Mouse (Mus musculus) heart, embryonic 14.5 days (tissue): ENCODE data around the gene Slc35d1. TPM values are rescaled to one million over a fixed set of nuclear protein-coding genes. Genes with fewer than 3 reads are reported as not detected.

Source experiments
- ATAC-seq: fragments of 200-750 bp; cut with Nextera tagmentation; 2 replicates; pipeline ENCODE4 v1.8.0; 2017; ENCODE audit warnings: low read depth, moderate TSS enrichment; ENCODE audit not compliant: insufficient number of reproducible peaks, insufficient read depth, low FRiP score
- H3K27ac ChIP-seq, 2 experiments: fragments of 200-500 bp in 1 of 2; fragments of 300-500 bp in 1 of 2; sonication (generic) in 1 of 2; replicated peaks in 1 of 2; 2 replicates each; pipeline ENCODE4 v1.5.1; 2012 to 2014; ENCODE audit warnings: low read depth in 2 of 2, low read length in 2 of 2, control low read depth in 1 of 2, mild to moderate bottlenecking in 1 of 2, mixed read lengths in 1 of 2; ENCODE audit not compliant: control insufficient read depth in 1 of 2, insufficient read depth in 1 of 2
- H3K27me3 ChIP-seq: fragments of 300-500 bp; sonication (generic); 2 replicates; pipeline ENCODE4 v1.6.1; 2014; ENCODE audit warnings: mild to moderate bottlenecking, low read length, control low read depth; ENCODE audit not compliant: control insufficient read depth, insufficient read depth
- H3K36me3 ChIP-seq: fragments of 300-500 bp; sonication (generic); 2 replicates; pipeline ENCODE4 v1.6.1; 2014; ENCODE audit warnings: mild to moderate bottlenecking, control low read depth, low read length, mixed read lengths; ENCODE audit not compliant: control insufficient read depth, insufficient read depth
- H3K4me1 ChIP-seq, 2 experiments: fragments of 200-500 bp in 1 of 2; fragments of 300-500 bp in 1 of 2; sonication (generic) in 1 of 2; 2 replicates each; pipeline ENCODE4 v1.6.1; 2012 to 2014; ENCODE audit warnings: low read length in 2 of 2, control low read depth in 1 of 2, mixed read lengths in 1 of 2; ENCODE audit not compliant: control insufficient read depth in 2 of 2, insufficient read depth in 2 of 2
- H3K4me2 ChIP-seq: fragments of 300-500 bp; sonication (generic); 2 replicates; pipeline ENCODE4 v1.6.1; 2014; ENCODE audit warnings: mild to moderate bottlenecking, low read length
- H3K4me3 ChIP-seq, 2 experiments: fragments of 200-500 bp in 1 of 2; fragments of 300-500 bp in 1 of 2; sonication (generic) in 1 of 2; 2 replicates each; pipeline ENCODE4 v1.5.1; 2012 to 2014; ENCODE audit warnings: low read length in 2 of 2, mild to moderate bottlenecking in 2 of 2, control low read depth in 1 of 2, low read depth in 1 of 2, moderate library complexity in 1 of 2; ENCODE audit not compliant: control insufficient read depth in 1 of 2, insufficient read depth in 1 of 2
- H3K9ac ChIP-seq: fragments of 300-500 bp; sonication (generic); 2 replicates; pipeline ENCODE4 v1.6.1; 2014; ENCODE audit warnings: mild to moderate bottlenecking, low read length
- H3K9me3 ChIP-seq: fragments of 300-500 bp; sonication (generic); 2 replicates; pipeline ENCODE4 v1.6.1; 2016; ENCODE audit warnings: low read length, control low read depth; ENCODE audit not compliant: control insufficient read depth
- WGBS: fragments of 180-500 bp; shearing (Covaris S2); extraction: QIAGEN DNeasy Blood & Tissue Kit; methylation state at CpG from one replicate; pipeline ENCODE4 v1.1.7; 2014; 5-methylcytosine and 5-hydroxymethylcytosine counted together
- polyA plus RNA-seq: library from polyadenylated mRNA; unstranded; fragments of >200 nt; fragmentation: Nextera tagmentation; extraction: Ambion mirVana; gene quantifications from 2 replicates; pipeline ENCODE4 v1.2.1, GENCODE M21; 2014

The Slc35d1 gene
- polyA plus RNA-seq = 6.3 and 8.5 TPM in 2 replicates

- H3K4me2 ChIP-seq = peak within 1 kb of the TSS; percentile 63
- H3K9me3 ChIP-seq = no peaks in the 10 kb centered on the region
- peaks cover 17% of the 10 kb centered on the region for H3K36me3 ChIP-seq
- peak within 1 kb of the TSS; percentile 99 for H3K9ac ChIP-seq
- ATAC-seq = peak; percentile 85
- H3K27me3 ChIP-seq = no peaks in the 10 kb centered on the region
- H3K27ac ChIP-seq = peak within 1 kb of the TSS; percentile 86 to 96
- peak within 1 kb of the TSS; percentile 83 to 98 for H3K4me3 ChIP-seq
- WGBS = 4% methylated on average over 53 of the region's 70 CpGs
- H3K4me1 ChIP-seq = peaks cover 0 to 4% of the 10 kb centered on the region in 2 experiments; a peak in 2 of 4 replicates
Observed at GRCm38 (mm10) chr4:103214925-103215820, at the start of gene Slc35d1. Gene Slc35d1 (minus strand): TSS chr4:103215164.

- H3K27me3 ChIP-seq = no peaks in the 10 kb centered on the region
- WGBS = 41% methylated on average over 8 of the region's 8 CpGs
Observed at GRCm38 (mm10) chr4:103263812-103264396, 48.9 kb upstream of the Slc35d1 start.

GRCm38 (mm10) chr4:103263378-103263777, 48.4 kb upstream of the Slc35d1 start:
- Histone ChIP-seq H3K9me3 (no peaks in the 10 kb centered on the region), H3K4me3 (no peak overlapping the region), H3K27ac (no peak overlapping the region), H3K9ac (no peak overlapping the region), H3K27me3 (no peaks in the 10 kb centered on the region), H3K36me3 (no peaks in the 10 kb centered on the region), H3K4me1 (no peaks in the 10 kb centered on the region), H3K4me2 (no peak overlapping the region)
- no peak for ATAC-seq
- 69% methylated on average over 5 of the region's 5 CpGs for WGBS

More at GRCm38 (mm10) chr4:103263812-103264396, 48.9 kb upstream of the Slc35d1 start:
- H3K36me3 ChIP-seq = no peaks in the 10 kb centered on the region
- no peaks in the 10 kb centered on the region for H3K9me3 ChIP-seq
- H3K9ac ChIP-seq = no peak overlapping the region
- H3K4me1 ChIP-seq = no peaks in the 10 kb centered on the region
- no peak overlapping the region for H3K4me2 ChIP-seq
- no peak for ATAC-seq
- H3K4me3 ChIP-seq = no peak overlapping the region
- H3K27ac ChIP-seq = no peak overlapping the region

- H3K4me3 ChIP-seq = no peak overlapping the region
- 87% methylated on average over 3 of the region's 3 CpGs for WGBS
- no peak for ATAC-seq
Observed at GRCm38 (mm10) chr4:103258817-103259216, 43.9 kb upstream of the Slc35d1 start.

GRCm38 (mm10) chr4:103253846-103254245, 38.9 kb upstream of the Slc35d1 start:
- 43% methylated on average over 4 of the region's 4 CpGs for WGBS

More at GRCm38 (mm10) chr4:103258817-103259216, 43.9 kb upstream of the Slc35d1 start:
- Histone ChIP-seq H3K4me1 (no peaks in the 10 kb centered on the region), H3K27ac (no peak overlapping the region), H3K36me3 (no peaks in the 10 kb centered on the region), H3K4me2 (no peak overlapping the region), H3K9me3 (no peaks in the 10 kb centered on the region), H3K27me3 (no peaks in the 10 kb centered on the region), H3K9ac (no peak overlapping the region)

GRCm38 (mm10) chr4:103249436-103250085, 34.6 kb upstream of the Slc35d1 start:
- ATAC-seq = no peak
- WGBS = 35% methylated on average over 6 of the region's 6 CpGs
- no peaks in the 10 kb centered on the region for H3K36me3 ChIP-seq

More at GRCm38 (mm10) chr4:103253846-103254245, 38.9 kb upstream of the Slc35d1 start:
- no peak overlapping the region for H3K9ac ChIP-seq
- H3K36me3 ChIP-seq = no peaks in the 10 kb centered on the region
- H3K27ac ChIP-seq = no peak overlapping the region
- no peak for ATAC-seq
- H3K4me2 ChIP-seq = no peak overlapping the region
- no peaks in the 10 kb centered on the region for H3K27me3 ChIP-seq
- no peaks in the 10 kb centered on the region for H3K4me1 ChIP-seq
- no peak overlapping the region for H3K4me3 ChIP-seq
- no peaks in the 10 kb centered on the region for H3K9me3 ChIP-seq

GRCm38 (mm10) chr4:103247813-103248212, 32.8 kb upstream of the Slc35d1 start:
- Histone ChIP-seq H3K4me1 (no peaks in the 10 kb centered on the region; a peak in 1 of 4 replicates), H3K27ac (no peak overlapping the region), H3K9ac (no peak overlapping the region), H3K4me3 (no peak overlapping the region), H3K9me3 (no peaks in the 10 kb centered on the region), H3K27me3 (no peaks in the 10 kb centered on the region), H3K4me2 (no peak overlapping the region), H3K36me3 (no peaks in the 10 kb centered on the region)
- no peak for ATAC-seq
- WGBS = 89% methylated on average over 2 of the region's 2 CpGs

More at GRCm38 (mm10) chr4:103249436-103250085, 34.6 kb upstream of the Slc35d1 start:
- Histone ChIP-seq H3K4me2 (no peak overlapping the region), H3K9ac (no peak overlapping the region), H3K4me3 (no peak overlapping the region), H3K27ac (no peak overlapping the region), H3K9me3 (no peaks in the 10 kb centered on the region), H3K4me1 (no peaks in the 10 kb centered on the region; a peak in 1 of 4 replicates), H3K27me3 (no peaks in the 10 kb centered on the region)
